Mouse (Mus musculus): Measurements from ENCODE around the gene Pafah1b1. TPM values are rescaled to one million over a fixed set of nuclear protein-coding genes. Genes with fewer than 3 reads are reported as not detected.

The Pafah1b1 gene
- 25.4 and 29.4 TPM in 2 replicates for polyA plus RNA-seq (2015; fragmentation: Nextera tagmentation; extraction: Ambion mirVana)

DNA sequence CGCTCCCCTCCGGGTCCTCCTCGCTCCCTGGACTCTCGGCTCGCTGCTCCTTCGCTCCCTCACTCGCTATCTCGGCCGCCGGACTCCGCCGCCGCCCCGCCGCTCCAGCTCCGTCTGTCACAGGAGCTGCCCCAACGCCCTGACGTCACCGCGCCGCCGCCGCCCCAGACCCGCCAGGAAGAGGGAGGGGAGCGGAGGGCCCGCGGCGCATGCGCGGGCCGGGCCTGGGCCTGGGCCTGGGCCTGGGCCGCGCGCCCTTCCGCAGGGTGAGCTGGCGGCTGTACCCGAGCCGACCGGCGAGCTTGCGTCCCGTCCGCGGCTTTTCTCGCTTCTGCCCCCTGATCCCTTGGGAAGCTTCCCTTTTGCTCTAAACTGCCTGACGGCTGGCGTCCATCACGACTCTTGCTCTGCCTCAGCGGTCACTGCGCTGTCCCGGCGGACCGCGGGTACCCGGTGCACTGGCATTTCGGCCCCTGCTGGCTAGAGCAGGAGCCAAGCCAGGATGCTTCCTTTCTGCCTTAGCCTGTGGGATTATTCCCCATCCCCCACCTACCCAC, at the start of gene Pafah1b1:
TSS of gene Pafah1b1 (minus strand) at position 436 of the 557 bp plus-strand sequence.
- H3K9me3 ChIP-seq (replicated peaks) = no peaks in the 10 kb centered on the region
- peak within 1 kb of the TSS; percentile 98 for H3K4me3 ChIP-seq (replicated peaks)
- peak within 1 kb of the TSS; percentile 81 for H3K4me2 ChIP-seq
- under 1% methylated on average over 54 of the region's 56 CpGs for WGBS (ENCODE audit: insufficient replicate concordance)
- no peaks in the 10 kb centered on the region for H3K36me3 ChIP-seq (replicated peaks)
- H3K27ac ChIP-seq (replicated peaks) = peak within 1 kb of the TSS; percentile 100
- ATAC-seq (ENCODE audit: insufficient read depth) = peak; percentile 94
- peaks cover 38% of the 10 kb centered on the region for H3K4me1 ChIP-seq (replicated peaks)
- H3K9ac ChIP-seq = peak within 1 kb of the TSS; percentile 98
- no peaks in the 10 kb centered on the region for H3K27me3 ChIP-seq

DNA sequence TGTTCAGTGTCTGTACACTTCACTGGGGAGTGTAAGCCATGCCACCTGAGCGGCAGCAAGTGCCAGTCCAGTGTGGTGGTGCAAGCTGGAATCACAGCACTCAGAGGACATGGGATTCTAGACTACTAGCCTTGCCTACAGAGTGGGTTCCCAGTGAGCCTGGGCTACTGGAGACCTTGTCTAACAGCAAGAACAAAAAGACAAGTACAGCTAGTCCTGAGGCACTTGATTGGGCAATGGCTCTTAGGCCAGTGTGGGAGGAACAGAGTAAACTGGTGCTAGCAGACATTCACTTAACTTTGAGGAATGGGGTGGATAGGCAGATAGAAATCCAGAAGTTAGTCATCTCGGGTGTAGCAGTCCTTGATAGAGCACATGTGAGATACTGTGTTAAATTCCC, 47.9 kb upstream of the Pafah1b1 start:
- WGBS (ENCODE audit: insufficient replicate concordance) = 66% methylated on average over 2 of the region's 2 CpGs
- Histone ChIP-seq H3K27me3 (no peaks in the 10 kb centered on the region), H3K9ac (no peak overlapping the region), H3K4me3 (replicated peaks) (no peak overlapping the region), H3K4me1 (replicated peaks) (peaks cover 31% of the 10 kb centered on the region), H3K9me3 (replicated peaks) (no peaks in the 10 kb centered on the region), H3K4me2 (no peak overlapping the region), H3K36me3 (replicated peaks) (peaks cover 32% of the 10 kb centered on the region), H3K27ac (replicated peaks) (no peak overlapping the region)
- ATAC-seq (ENCODE audit: insufficient read depth) = no peak

DNA sequence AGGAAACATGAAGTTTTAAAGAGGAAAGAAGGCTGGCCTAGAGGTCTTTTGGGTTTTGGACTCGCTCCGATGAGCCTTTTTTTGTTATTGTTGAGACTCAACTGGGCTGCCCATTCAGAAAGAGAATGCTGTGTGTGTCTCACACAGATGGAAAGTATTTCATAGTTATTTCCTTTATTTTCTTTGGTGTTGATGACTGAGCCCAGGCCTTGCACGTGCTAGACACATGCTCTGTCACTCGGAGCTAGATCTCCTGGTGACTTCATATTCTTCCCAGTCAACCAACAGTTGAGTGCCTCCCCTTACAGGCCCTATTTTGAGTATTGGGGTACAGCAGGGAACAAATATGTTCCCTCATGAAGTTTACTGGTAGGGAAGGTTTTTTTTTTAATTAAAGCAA, 47.2 kb upstream of the Pafah1b1 start:
- H3K4me3 ChIP-seq (replicated peaks) = peak overlapping the region; percentile 92
- peak overlapping the region; percentile 92 for H3K4me2 ChIP-seq
- no peak overlapping the region for H3K27ac ChIP-seq (replicated peaks)
- H3K9me3 ChIP-seq (replicated peaks) = no peaks in the 10 kb centered on the region
- peaks cover 29% of the 10 kb centered on the region for H3K36me3 ChIP-seq (replicated peaks)
- H3K4me1 ChIP-seq (replicated peaks) = peaks cover 31% of the 10 kb centered on the region
- 55% methylated on average over 4 of the region's 4 CpGs for WGBS (ENCODE audit: insufficient replicate concordance)
- ATAC-seq (ENCODE audit: insufficient read depth) = no peak
- H3K27me3 ChIP-seq = no peaks in the 10 kb centered on the region
- no peak overlapping the region for H3K9ac ChIP-seq

DNA sequence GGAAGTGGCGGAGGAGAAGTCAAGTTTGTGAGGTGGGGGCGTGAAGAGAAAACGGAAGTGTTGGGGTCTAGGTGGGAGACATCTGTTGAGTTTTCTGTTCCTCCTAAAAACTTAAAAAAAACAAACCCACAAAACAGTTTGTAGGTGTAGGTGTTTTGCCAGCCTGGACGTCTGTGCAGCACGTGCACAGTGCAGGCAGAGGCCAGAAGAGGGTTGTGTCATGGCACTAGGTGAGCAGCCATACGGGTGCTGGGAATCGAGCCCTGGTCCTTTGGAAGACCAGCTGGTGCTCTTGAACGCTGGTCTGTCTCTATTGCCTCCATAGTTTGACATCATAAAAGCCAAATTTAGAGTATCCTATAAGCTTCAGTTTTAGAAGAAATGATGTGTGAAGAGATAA, 46.8 kb upstream of the Pafah1b1 start:
- WGBS (ENCODE audit: insufficient replicate concordance) = 8% methylated on average over 8 of the region's 8 CpGs
- ATAC-seq (ENCODE audit: insufficient read depth) = peak; percentile 26; the same call in 1 of the 2 replicates
- H3K4me3 ChIP-seq (replicated peaks) = peak overlapping the region; percentile 92
- peaks cover 29% of the 10 kb centered on the region for H3K36me3 ChIP-seq (replicated peaks)
- H3K4me2 ChIP-seq = peak overlapping the region; percentile 92
- no peaks in the 10 kb centered on the region for H3K27me3 ChIP-seq
- H3K9me3 ChIP-seq (replicated peaks) = no peaks in the 10 kb centered on the region
- peak overlapping the region; percentile 70 for H3K9ac ChIP-seq
- H3K27ac ChIP-seq (replicated peaks) = peak overlapping the region; percentile 85
- H3K4me1 ChIP-seq (replicated peaks) = peaks cover 31% of the 10 kb centered on the region

DNA sequence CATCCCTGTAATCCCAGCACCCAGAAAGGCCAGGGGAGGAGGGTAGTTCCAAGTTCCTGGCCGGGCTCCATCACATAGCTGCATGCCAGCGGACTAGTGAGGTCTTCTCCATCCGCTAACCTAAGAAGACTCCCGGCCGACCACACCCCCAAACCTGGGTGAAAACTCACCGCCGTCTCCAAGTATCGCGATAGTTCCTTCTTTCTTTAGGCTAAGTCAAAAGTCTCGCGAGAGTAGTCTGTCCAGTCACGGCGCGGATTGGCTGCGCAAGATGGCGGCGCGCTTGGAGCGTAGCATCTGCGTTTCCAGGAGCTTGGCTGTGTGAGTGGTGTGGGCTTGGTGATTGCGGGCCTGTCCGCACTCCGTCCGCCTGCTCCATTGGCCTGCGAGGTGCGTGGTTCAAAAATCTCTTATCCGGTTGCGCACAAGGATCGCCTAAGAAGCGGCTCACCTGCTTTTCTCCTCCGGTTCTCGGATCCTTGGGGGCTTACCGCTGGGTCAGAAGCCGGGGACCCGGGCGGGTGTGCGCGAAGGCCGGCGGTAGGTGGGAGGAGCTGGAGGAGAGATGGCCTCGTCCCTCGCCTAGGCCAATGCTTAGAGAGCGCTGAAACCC, 46.2 kb upstream of the Pafah1b1 start, which contains the start of gene Mettl16:
TSS of gene Mettl16 (plus strand) at position 236 of the 613 bp plus-strand sequence.
- peaks cover 31% of the 10 kb centered on the region for H3K4me1 ChIP-seq (replicated peaks)
- peak within 1 kb of the TSS; percentile 92 for H3K4me2 ChIP-seq
- WGBS (ENCODE audit: insufficient replicate concordance) = under 1% methylated on average over 43 of the region's 43 CpGs
- peak within 1 kb of the TSS; percentile 85 for H3K27ac ChIP-seq (replicated peaks)
- peak within 1 kb of the TSS; percentile 92 for H3K4me3 ChIP-seq (replicated peaks)
- no peaks in the 10 kb centered on the region for H3K27me3 ChIP-seq
- H3K9me3 ChIP-seq (replicated peaks) = no peaks in the 10 kb centered on the region
- H3K36me3 ChIP-seq (replicated peaks) = peaks cover 23% of the 10 kb centered on the region
- peak; percentile 91 for ATAC-seq (ENCODE audit: insufficient read depth)
- H3K9ac ChIP-seq = peak within 1 kb of the TSS; percentile 70

DNA sequence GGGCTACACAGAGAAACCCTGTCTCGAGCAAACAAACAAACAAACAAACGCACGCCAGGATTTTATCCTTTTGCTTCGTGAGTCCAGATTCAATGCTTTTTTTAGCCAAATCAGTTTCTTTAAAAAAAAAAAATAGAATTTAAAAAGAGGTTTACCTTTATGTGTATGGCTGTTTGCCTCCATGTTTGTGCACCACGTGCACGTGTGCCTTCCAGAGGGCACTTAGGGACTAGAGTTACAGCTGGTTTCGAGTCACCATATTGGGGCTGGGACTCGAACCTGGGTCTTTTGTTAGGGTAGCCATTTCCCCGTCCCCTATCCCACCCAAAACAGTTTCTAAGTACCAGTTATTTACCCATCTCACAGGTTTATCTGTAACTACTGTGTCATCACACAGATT, 45.6 kb upstream of the Pafah1b1 start:
- Histone ChIP-seq H3K4me1 (replicated peaks) (peaks cover 31% of the 10 kb centered on the region), H3K4me3 (replicated peaks) (peak overlapping the region; percentile 92), H3K27me3 (no peaks in the 10 kb centered on the region), H3K4me2 (peak overlapping the region; percentile 92), H3K9me3 (replicated peaks) (no peaks in the 10 kb centered on the region), H3K27ac (replicated peaks) (no peak overlapping the region), H3K36me3 (replicated peaks) (peaks cover 17% of the 10 kb centered on the region), H3K9ac (peak overlapping the region; percentile 70; the same call in 1 of the 2 replicates)
- no peak for ATAC-seq (ENCODE audit: insufficient read depth)
- WGBS (ENCODE audit: insufficient replicate concordance) = 67% methylated on average over 9 of the region's 9 CpGs

DNA sequence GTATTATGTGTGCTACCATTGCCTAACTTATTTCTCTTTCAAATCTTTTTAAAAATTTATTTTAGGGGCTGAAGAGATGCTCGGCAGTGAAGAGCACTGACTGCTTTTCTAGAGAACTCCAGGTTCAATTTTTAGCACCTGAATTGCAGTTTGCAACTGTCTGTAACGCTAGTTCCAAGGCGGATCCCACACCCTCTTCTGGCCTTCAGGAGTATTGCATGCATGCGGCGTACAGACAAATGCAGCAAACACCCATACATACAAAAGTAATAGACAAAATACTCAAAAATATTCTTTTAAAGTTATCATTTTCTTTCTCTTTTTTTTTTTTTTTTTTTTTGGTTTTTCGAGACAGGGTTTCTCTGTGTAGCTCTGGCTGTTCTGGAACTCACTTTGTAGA, 43.6 kb upstream of the Pafah1b1 start:
- no peak overlapping the region for H3K4me3 ChIP-seq (replicated peaks)
- WGBS (ENCODE audit: insufficient replicate concordance) = 30% methylated on average over 6 of the region's 6 CpGs

DNA sequence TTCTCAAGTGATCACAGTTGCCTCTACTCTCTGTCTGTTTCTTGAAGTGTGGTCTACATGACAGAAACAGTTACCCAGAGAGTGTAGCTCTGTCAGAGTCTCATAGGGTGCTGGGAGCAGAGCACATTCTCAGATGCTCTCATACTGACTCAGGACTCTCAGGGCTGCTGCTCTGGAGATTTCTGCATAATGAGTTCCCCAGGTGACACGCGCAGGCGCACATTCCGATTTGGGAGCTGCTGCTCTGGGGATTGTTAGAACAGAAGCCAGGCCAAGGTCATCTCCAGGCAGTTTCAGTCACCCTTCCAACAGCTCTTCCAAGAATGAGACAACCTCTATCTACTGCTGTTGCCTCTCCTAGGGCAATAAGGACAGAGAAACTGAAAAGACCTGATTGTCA, 43.0 kb upstream of the Pafah1b1 start:
- H3K9ac ChIP-seq = no peak overlapping the region
- H3K4me1 ChIP-seq (replicated peaks) = peaks cover 23% of the 10 kb centered on the region
- H3K4me3 ChIP-seq (replicated peaks) = no peak overlapping the region
- no peaks in the 10 kb centered on the region for H3K27me3 ChIP-seq
- no peak overlapping the region for H3K4me2 ChIP-seq
- no peaks in the 10 kb centered on the region for H3K36me3 ChIP-seq (replicated peaks)
- WGBS (ENCODE audit: insufficient replicate concordance) = 89% methylated on average over 4 of the region's 4 CpGs
- ATAC-seq (ENCODE audit: insufficient read depth) = no peak
- H3K9me3 ChIP-seq (replicated peaks) = no peaks in the 10 kb centered on the region
- no peak overlapping the region for H3K27ac ChIP-seq (replicated peaks)

More for the DNA sequence above, 43.6 kb upstream of the Pafah1b1 start:
- no peaks in the 10 kb centered on the region for H3K9me3 ChIP-seq (replicated peaks)
- no peaks in the 10 kb centered on the region for H3K27me3 ChIP-seq
- H3K4me2 ChIP-seq = no peak overlapping the region
- H3K27ac ChIP-seq (replicated peaks) = no peak overlapping the region
- peaks cover 29% of the 10 kb centered on the region for H3K4me1 ChIP-seq (replicated peaks)
- no peak overlapping the region for H3K9ac ChIP-seq
- no peak for ATAC-seq (ENCODE audit: insufficient read depth)
- no peaks in the 10 kb centered on the region for H3K36me3 ChIP-seq (replicated peaks)

DNA sequence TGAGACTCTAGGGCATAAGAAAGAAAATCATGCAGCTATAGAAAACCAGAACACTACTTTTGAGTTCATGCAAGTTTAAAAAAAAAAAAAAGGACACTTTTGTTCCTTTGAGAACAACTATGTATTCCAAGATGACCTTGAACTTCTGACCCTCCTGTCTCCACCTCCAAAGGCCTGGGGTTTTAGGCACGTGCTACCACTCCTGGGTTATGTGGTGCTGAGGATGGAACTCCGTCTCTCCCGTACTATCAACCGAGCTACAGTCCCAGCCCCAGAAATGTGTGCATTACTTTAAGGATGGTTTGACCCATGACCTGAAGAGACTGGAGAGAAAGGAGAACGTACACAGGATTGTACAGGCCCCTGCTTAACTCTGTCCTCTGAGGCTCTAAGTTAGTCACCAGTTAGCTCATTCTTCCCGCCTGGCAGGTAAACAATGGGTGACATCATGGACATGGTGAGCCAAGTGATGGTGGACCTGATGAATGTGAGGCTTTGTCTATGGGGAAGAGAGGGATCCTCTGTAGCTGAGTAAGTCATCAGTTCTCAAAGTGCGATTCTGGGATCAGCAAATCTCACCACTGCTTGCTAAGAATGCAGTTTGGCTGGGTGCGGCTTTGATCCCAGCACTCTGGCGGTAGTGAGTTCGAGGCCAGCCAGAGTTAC, 39.6 kb upstream of the Pafah1b1 start:
- Histone ChIP-seq H3K36me3 (replicated peaks) (no peaks in the 10 kb centered on the region), H3K4me1 (replicated peaks) (no peaks in the 10 kb centered on the region), H3K27me3 (no peaks in the 10 kb centered on the region), H3K9ac (no peak overlapping the region), H3K4me2 (no peak overlapping the region), H3K9me3 (replicated peaks) (no peaks in the 10 kb centered on the region), H3K27ac (replicated peaks) (no peak overlapping the region), H3K4me3 (replicated peaks) (no peak overlapping the region)
- 72% methylated on average over 10 of the region's 10 CpGs for WGBS (ENCODE audit: insufficient replicate concordance)
- ATAC-seq (ENCODE audit: insufficient read depth) = no peak

DNA sequence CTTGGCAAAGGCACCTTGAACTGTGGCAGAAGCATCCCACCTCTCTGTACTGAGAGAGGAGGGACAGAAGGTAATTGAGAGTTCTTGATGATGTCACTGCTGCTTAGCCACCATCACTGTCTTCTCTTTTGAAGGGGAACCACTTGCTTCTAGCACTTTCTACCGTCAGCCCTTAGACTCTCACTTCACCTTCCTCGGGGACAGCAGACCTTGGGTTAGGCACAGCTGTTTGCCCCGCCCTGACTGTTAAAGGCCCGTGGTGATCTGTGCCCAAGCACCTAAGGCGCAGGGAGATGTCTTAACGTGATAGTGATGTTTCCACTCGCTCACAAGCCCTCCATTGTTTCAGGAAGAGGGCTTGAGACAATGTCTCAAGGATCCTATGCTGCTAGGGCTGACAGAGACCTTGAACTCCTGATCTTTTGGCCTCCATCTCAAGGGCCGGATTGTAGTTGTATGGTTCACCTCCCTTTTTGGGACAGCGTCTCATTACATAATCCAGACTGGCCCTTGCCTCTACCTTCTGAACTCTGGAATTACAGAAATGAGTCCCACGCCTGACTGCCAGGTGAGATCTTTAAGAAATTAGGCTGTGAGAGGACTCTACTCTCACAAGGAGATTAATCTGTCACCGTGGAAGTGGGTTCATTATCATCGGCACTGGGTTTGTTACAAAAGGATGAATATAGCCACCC, 36.7 kb upstream of the Pafah1b1 start:
- Histone ChIP-seq H3K9ac (no peak overlapping the region), H3K4me2 (no peak overlapping the region), H3K27me3 (no peaks in the 10 kb centered on the region), H3K4me1 (replicated peaks) (no peaks in the 10 kb centered on the region), H3K4me3 (replicated peaks) (no peak overlapping the region), H3K9me3 (replicated peaks) (no peaks in the 10 kb centered on the region), H3K27ac (replicated peaks) (no peak overlapping the region), H3K36me3 (replicated peaks) (no peaks in the 10 kb centered on the region)
- WGBS (ENCODE audit: insufficient replicate concordance) = 46% methylated on average over 12 of the region's 12 CpGs
- no peak for ATAC-seq (ENCODE audit: insufficient read depth)

DNA sequence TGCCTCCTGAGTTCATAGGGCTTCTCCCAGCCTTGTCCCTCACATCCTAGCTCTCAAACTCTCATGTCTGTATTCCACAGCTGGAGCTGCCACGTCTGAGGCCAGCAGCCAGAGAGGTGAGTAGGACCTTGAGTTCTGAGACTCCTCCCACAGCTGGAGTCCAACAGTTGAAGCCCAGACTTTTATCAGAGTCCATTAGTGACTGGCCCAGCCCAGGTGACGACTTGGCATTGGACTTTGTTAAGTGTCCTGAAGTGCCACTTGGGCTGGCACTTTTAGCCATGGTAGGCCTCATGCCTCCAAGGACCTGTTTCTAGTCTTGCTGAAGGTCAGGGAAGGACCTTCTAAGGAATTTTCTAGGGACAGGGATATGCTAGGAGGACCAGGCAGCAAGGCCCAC, 32.2 kb upstream of the Pafah1b1 start:
- ATAC-seq (ENCODE audit: insufficient read depth) = no peak
- 33% methylated on average over 2 of the region's 2 CpGs for WGBS (ENCODE audit: insufficient replicate concordance)
- no peaks in the 10 kb centered on the region for H3K36me3 ChIP-seq (replicated peaks)
- H3K4me3 ChIP-seq (replicated peaks) = no peak overlapping the region
- H3K27me3 ChIP-seq = no peaks in the 10 kb centered on the region
- H3K4me1 ChIP-seq (replicated peaks) = no peaks in the 10 kb centered on the region
- no peak overlapping the region for H3K4me2 ChIP-seq
- H3K9ac ChIP-seq = no peak overlapping the region
- H3K9me3 ChIP-seq (replicated peaks) = no peaks in the 10 kb centered on the region
- H3K27ac ChIP-seq (replicated peaks) = no peak overlapping the region

Measured in liver, embryonic 15.5 days (tissue).